Mouse (Mus musculus) kidney, embryonic 15.5 days (tissue): ENCODE results near the gene Spsb3. TPM values are rescaled to one million over a fixed set of nuclear protein-coding genes. Genes with fewer than 3 reads are reported as not detected.
A peak's percentile ranks its signal among the peaks of the same experiment; 100 is the strongest.

Source experiments
- ATAC-seq: fragments of 200-750 bp; cut with Nextera tagmentation; replicated peaks from 2 replicates; pipeline ENCODE4 v1.8.0; 2017; ENCODE audit warnings: moderate TSS enrichment; ENCODE audit not compliant: low FRiP score
- H3K27ac ChIP-seq: fragments of 300-500 bp; sonication (generic); 2 replicates; pipeline ENCODE4 v1.5.1; 2015; ENCODE audit warnings: mild to moderate bottlenecking, inconsistent platforms
- H3K27me3 ChIP-seq: fragments of 300-500 bp; sonication (generic); 2 replicates; pipeline ENCODE4 v1.6.1; 2015; ENCODE audit warnings: inconsistent platforms
- H3K36me3 ChIP-seq: fragments of 300-500 bp; sonication (generic); 2 replicates; pipeline ENCODE4 v1.6.1; 2015; ENCODE audit warnings: inconsistent platforms
- H3K4me1 ChIP-seq: fragments of 300-500 bp; sonication (generic); 2 replicates; pipeline ENCODE4 v1.6.1; 2015; ENCODE audit warnings: inconsistent platforms
- H3K4me2 ChIP-seq: fragments of 300-500 bp; sonication (generic); 2 replicates; pipeline ENCODE4 v1.6.1; 2015; ENCODE audit warnings: moderate library complexity, mild to moderate bottlenecking, inconsistent platforms
- H3K4me3 ChIP-seq: fragments of 300-500 bp; sonication (generic); replicated peaks from 2 replicates; pipeline ENCODE4 v1.5.1; 2015; ENCODE audit warnings: mild to moderate bottlenecking, inconsistent platforms
- H3K9ac ChIP-seq: fragments of 300-500 bp; sonication (generic); 2 replicates; pipeline ENCODE4 v1.6.1; 2015; ENCODE audit warnings: mild to moderate bottlenecking, inconsistent platforms
- H3K9me3 ChIP-seq: fragments of 300-500 bp; sonication (generic); replicated peaks from 2 replicates; pipeline ENCODE4 v1.6.1; 2016; ENCODE audit warnings: inconsistent platforms
- WGBS: fragments of 180-500 bp; shearing (Covaris S2); methylation state at CpG from one replicate; pipeline ENCODE4 v1.1.7; 2015; ENCODE audit warnings: mixed read lengths; 5-methylcytosine and 5-hydroxymethylcytosine counted together
- polyA plus RNA-seq: library from polyadenylated mRNA; unstranded; fragments of >200 nt; fragmentation: Nextera tagmentation; extraction: Ambion mirVana; gene quantifications from 2 replicates; pipeline ENCODE4 v1.2.1, GENCODE M21; 2015

The Spsb3 gene
- polyA plus RNA-seq, 1 experiment from 2014 or later, result 43.7 TPM

- no peak for ATAC-seq
- Histone ChIP-seq H3K4me3 (peak overlapping the region; percentile 99), H3K9me3 (no peaks in the 10 kb centered on the region), H3K27me3 (no peaks in the 10 kb centered on the region), H3K9ac (peak overlapping the region; percentile 89), H3K27ac (no peak overlapping the region), H3K36me3 (peaks cover 13% of the 10 kb centered on the region), H3K4me1 (peaks cover 19% of the 10 kb centered on the region), H3K4me2 (peak overlapping the region; percentile 76)
- WGBS, result 72% methylated on average over 4 of the region's 4 CpGs
Observed at GRCm38 (mm10) chr17:24934926-24935325, 48.5 kb downstream of the Spsb3 start.

- H3K9ac ChIP-seq, result peak overlapping the region; percentile 89
- H3K27me3 ChIP-seq, result no peaks in the 10 kb centered on the region
- peaks cover 13% of the 10 kb centered on the region for H3K36me3 ChIP-seq
- H3K4me2 ChIP-seq, result peak overlapping the region; percentile 76
- H3K9me3 ChIP-seq, result no peaks in the 10 kb centered on the region
- no peak overlapping the region for H3K27ac ChIP-seq
- H3K4me1 ChIP-seq, result peaks cover 19% of the 10 kb centered on the region
- H3K4me3 ChIP-seq, result peak overlapping the region; percentile 99
- no peak for ATAC-seq
Observed at GRCm38 (mm10) chr17:24935666-24936065, 49.2 kb downstream of the Spsb3 start.

- WGBS, result under 1% methylated on average over 78 of the region's 78 CpGs
- no peaks in the 10 kb centered on the region for H3K27me3 ChIP-seq
- ATAC-seq, result peak; percentile 97
- H3K9ac ChIP-seq, result peak within 1 kb of the TSS; percentile 89
- peaks cover 19% of the 10 kb centered on the region for H3K4me1 ChIP-seq
- H3K36me3 ChIP-seq, result peaks cover 12% of the 10 kb centered on the region
- peak within 1 kb of the TSS; percentile 76 for H3K4me2 ChIP-seq
- H3K9me3 ChIP-seq, result no peaks in the 10 kb centered on the region
- H3K27ac ChIP-seq, result peak within 1 kb of the TSS; percentile 89
- peak within 1 kb of the TSS; percentile 99 for H3K4me3 ChIP-seq
Observed at GRCm38 (mm10) chr17:24936259-24937237, 50.1 kb downstream of the Spsb3 start, which contains the start of gene Mapk8ip3. Gene Mapk8ip3 (minus strand): TSS chr17:24936977.

GRCm38 (mm10) chr17:24937266-24937665 lies 50.8 kb downstream of the Spsb3 start:
- Histone ChIP-seq H3K9me3 (no peaks in the 10 kb centered on the region), H3K27me3 (no peaks in the 10 kb centered on the region), H3K4me2 (peak overlapping the region; percentile 76), H3K9ac (peak overlapping the region; percentile 89), H3K4me1 (peaks cover 19% of the 10 kb centered on the region), H3K4me3 (peak overlapping the region; percentile 99), H3K36me3 (peaks cover 13% of the 10 kb centered on the region; the same call in 1 of the 2 replicates), H3K27ac (peak overlapping the region; percentile 89)
- 41% methylated on average over 6 of the region's 6 CpGs for WGBS
- ATAC-seq, result no peak

Other genes with a start within 250 kb of the Spsb3 start
- 101 and 106 TPM in 2 replicates for gene Slc9a3r2, start 236.3 kb upstream of the Spsb3 start, polyA plus RNA-seq
- gene Npw, start 228.2 kb upstream of the Spsb3 start, polyA plus RNA-seq, result 0.35 and 0.43 TPM in 2 replicates
- gene Zfp598, start 217.0 kb upstream of the Spsb3 start, polyA plus RNA-seq, result 23.9 and 27.6 TPM in 2 replicates
- 2.4 and 4.6 TPM in 2 replicates for gene Syngr3, start 196.7 kb upstream of the Spsb3 start, polyA plus RNA-seq
- 45.6 and 49.5 TPM in 2 replicates for gene Gfer, start 190.5 kb upstream of the Spsb3 start, polyA plus RNA-seq
- 1.5 and 3.4 TPM in 2 replicates for gene Noxo1, start 190.4 kb upstream of the Spsb3 start, polyA plus RNA-seq
- gene Tbl3, start 179.0 kb upstream of the Spsb3 start, polyA plus RNA-seq, result 85.0 and 94.5 TPM in 2 replicates
- gene Rnf151, start 168.6 kb upstream of the Spsb3 start, polyA plus RNA-seq, result 0.18 TPM in 1 of 2 replicates, not detected in the other
- gene Rps2, start 168.5 kb upstream of the Spsb3 start, polyA plus RNA-seq, result 1,520 and 1,607 TPM in 2 replicates
- 237 and 238 TPM in 2 replicates for gene Ndufb10, start 162.2 kb upstream of the Spsb3 start, polyA plus RNA-seq
- not detected in 2 replicates for gene Rpl3l, start 158.8 kb upstream of the Spsb3 start, polyA plus RNA-seq
- 29.9 and 31.8 TPM in 2 replicates for gene Msrb1, start 150.0 kb upstream of the Spsb3 start, polyA plus RNA-seq
- gene Hs3st6, start 133.7 kb upstream of the Spsb3 start, polyA plus RNA-seq, result 26.0 and 28.4 TPM in 2 replicates
- gene Meiob, start 82.4 kb upstream of the Spsb3 start, polyA plus RNA-seq, result 0.13 TPM in 1 of 2 replicates, not detected in the other
- 52.3 and 53.4 TPM in 2 replicates for gene Hagh, start 46.5 kb upstream of the Spsb3 start, polyA plus RNA-seq
- gene Fahd1, start 36.3 kb upstream of the Spsb3 start, polyA plus RNA-seq, result 39.3 and 40.8 TPM in 2 replicates
- 1.7 and 2.1 TPM in 2 replicates for gene Igfals, start 20.6 kb upstream of the Spsb3 start, polyA plus RNA-seq
- gene Nubp2, start 294 bp upstream of the Spsb3 start, polyA plus RNA-seq, result 54.2 and 57.8 TPM in 2 replicates
- gene Eme2, start 8.4 kb downstream of the Spsb3 start, polyA plus RNA-seq, result 31.5 and 33.1 TPM in 2 replicates
- gene Mrps34, start 8.5 kb downstream of the Spsb3 start, polyA plus RNA-seq, result 94.0 and 105 TPM in 2 replicates
- 77.2 and 80.0 TPM in 2 replicates for gene Nme3, start 9.9 kb downstream of the Spsb3 start, polyA plus RNA-seq
- gene Mapk8ip3, start 50.3 kb downstream of the Spsb3 start, polyA plus RNA-seq, result 24.3 and 31.1 TPM in 2 replicates
- gene Jpt2, start 74.0 kb downstream of the Spsb3 start, polyA plus RNA-seq, result 219 and 228 TPM in 2 replicates
- gene Cramp1l, start 129.1 kb downstream of the Spsb3 start, polyA plus RNA-seq, result 6.6 and 8.1 TPM in 2 replicates
- gene Ift140, start 129.4 kb downstream of the Spsb3 start, polyA plus RNA-seq, result 19.2 and 27.6 TPM in 2 replicates
- 29.6 and 31.6 TPM in 2 replicates for gene Tmem204, start 196.9 kb downstream of the Spsb3 start, polyA plus RNA-seq
- 44.4 and 45.3 TPM in 2 replicates for gene Telo2, start 229.3 kb downstream of the Spsb3 start, polyA plus RNA-seq
- 0.16 and 0.24 TPM in 2 replicates for gene Ptx4, start 234.1 kb downstream of the Spsb3 start, polyA plus RNA-seq
- 20.7 and 24.6 TPM in 2 replicates for gene Clcn7, start 246.7 kb downstream of the Spsb3 start, polyA plus RNA-seq